Mouse (Mus musculus): ENCODE measurements around the gene Lrrc23. TPM values are rescaled to one million over a fixed set of nuclear protein-coding genes. Genes with fewer than 3 reads are reported as not detected.
A peak's percentile ranks its signal among the peaks of the same experiment; 100 is the strongest.
"Not testable (repeated sequence)": the region's sequence is repeated elsewhere in the genome, so short reads cannot be mapped to it uniquely, and the experiment has no call there.

The Lrrc23 gene
- under 1 TPM in 1 of 2 experiments, not detected in 1; 0.43 TPM for total RNA-seq (2021)
- long read RNA-seq, experiment 1, partial matches to known transcripts: 1 of 1 reads
- long read RNA-seq, experiment 1, other reads (novel, unspliced or antisense): 0 of 1 reads
- long read RNA-seq, experiment 2: 0 reads

DNA sequence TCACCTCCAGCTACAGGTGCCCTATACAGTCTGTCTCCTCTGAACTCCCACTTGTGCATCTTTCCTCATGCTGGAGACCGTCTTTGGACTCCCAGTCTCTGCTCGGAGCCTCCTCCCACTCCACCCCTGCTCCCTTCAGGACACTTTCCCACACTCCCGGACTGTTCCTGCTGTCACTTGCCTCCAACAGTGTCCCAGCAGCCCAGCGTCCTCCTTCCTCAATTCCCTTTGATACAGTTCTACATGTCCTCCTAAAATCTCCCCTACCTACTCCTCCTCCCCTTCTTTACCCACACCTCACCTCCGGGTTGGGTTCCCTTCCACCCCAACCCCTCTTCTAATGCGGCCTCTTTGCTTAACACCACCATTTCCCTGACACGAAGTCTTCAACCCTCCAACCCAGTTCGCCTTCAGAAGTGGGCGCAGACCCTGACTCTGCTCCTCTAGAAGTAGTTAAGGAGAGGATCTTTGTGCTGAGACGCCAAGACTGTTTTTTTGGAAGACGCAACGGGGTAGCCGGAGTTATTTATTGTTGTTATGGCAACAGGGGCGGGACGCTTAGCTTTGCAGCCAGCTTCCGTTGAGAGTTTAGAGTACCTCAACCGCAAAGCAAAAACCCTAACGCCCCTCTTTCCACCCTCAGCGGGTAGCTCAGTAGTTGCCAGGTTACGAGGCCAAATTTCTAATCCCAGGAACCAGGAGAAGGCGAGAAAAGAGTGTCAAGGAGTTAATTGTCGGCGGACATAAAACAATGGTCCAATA, at the start of gene Lrrc23:
Gene Lrrc23 (minus strand): TSS at position 506 of the 762 bp plus-strand sequence.
- DNase-seq: peak; percentile 44 to 62

DNA sequence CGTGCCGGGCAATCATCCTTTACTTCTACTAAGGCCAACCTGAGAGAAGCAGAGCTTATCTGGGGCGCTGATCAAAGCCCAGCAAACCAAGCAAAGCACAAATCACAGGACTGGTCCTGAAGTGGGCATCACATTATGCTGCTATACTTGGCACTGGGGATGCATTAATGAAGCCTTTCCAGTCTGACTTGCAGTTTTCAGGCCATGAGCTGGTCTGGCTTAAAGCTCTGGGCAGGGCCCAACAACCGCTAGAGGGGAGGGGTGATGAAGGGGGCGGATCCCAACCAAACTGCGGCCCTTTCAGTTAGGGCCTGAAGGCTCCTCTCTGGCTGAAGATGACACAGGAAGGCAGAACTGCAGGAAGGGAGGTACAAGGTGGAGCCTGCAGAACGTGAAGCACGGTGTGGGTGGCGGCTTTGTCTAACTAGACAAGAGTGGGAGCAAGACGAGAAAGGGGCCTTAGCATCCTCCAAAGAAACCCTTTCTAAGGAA, 48.6 kb upstream of the Lrrc23 start:
- DNase-seq: peak; percentile 75 to 76

DNA sequence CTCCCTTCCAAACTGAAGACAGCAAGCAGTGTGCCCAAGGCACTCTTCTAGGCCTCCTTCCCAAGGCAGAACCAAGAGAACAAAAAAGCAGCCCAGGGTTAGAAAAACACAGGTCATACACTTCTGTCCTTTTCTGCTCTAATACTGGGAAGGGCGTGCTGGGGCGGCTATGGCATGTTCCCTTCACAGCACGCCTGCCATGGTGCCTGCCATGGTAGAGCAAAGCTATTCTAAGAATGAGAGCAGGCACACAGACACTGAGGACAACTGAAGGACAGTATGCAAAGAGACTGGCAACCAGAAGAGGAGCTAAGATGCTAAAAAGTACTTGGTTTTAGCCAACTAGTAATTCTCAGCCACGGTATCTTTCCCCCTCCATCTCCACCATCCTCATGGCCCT, 42.5 kb upstream of the Lrrc23 start:
- no peak for DNase-seq

DNA sequence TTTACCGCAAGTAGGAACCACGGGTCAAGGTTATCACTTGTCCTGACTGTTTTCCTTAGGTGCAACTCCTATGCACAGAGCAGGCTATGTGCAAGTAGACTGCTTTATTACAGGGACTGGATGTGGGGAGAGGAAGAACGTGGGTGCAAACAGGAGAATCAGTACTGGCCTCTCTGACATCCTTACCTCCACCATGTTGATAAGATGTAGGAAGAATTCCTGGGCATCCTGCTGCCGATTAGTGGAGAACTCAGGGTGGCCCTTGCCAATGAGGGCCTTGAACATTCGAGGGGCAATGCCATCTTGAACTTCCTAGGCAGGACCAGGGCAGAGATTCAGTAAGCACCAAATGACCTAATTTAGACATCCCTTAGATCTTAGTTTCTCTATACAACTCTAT, 41.4 kb upstream of the Lrrc23 start:
- DNase-seq: no peak

DNA sequence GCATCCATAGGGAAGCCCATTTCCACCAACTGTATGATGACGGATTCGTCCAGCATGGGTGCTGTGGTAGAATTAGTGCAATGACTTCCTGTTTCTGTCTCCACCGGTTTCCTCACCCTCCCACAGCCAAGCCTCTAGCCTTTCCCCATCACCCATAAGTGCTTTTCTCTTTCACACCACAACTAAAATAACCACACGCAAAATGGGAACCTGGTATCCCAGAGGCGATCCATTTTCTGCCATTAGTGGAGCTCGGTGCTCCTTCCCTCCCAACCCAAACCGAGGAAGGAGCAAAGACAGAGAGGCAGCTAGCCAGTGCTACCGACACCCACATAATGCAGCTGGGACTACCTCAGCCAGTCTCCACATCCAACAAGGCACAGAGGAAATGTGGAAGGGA, 38.4 kb upstream of the Lrrc23 start:
- DNase-seq: no peak

DNA sequence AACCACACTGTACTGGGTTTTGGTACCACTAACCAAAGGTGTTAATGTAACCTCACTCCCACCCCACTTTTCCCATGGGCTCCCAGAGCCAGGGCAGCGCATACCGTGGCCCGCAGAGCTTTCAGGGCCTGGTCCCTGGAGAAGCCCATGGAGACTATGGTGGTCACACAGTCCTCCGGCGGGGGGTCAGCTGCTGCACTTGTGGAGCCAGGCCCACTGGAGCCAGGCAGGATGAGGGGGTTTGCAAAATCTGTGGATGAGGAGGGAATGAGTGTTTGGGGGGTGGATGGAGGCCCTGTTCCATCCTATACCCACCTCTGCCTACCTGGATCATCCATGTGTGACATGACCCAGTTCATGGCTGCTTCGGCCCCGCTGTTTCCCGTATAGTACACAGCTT, 38.0 kb upstream of the Lrrc23 start:
- no peak for DNase-seq

DNA sequence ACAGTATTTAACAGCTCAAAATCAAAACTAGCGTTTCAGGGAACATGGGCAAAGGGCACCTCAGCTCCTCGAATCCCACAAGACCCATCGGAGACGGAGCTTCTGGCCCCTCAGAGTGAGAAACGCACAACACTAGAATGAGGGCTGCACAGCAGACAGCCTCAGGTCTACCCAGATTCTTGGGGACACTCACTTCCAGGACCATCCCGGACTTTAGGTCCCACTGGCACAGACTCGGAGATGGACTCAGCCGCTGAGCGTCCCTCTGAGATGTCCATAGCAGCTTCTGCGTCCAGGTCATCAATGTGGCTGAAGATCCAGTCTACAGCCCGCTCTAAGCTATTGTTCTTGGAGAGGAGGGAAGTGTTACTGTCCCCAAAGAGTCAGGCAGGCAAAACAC, 37.6 kb upstream of the Lrrc23 start:
- DNase-seq: no peak

DNA sequence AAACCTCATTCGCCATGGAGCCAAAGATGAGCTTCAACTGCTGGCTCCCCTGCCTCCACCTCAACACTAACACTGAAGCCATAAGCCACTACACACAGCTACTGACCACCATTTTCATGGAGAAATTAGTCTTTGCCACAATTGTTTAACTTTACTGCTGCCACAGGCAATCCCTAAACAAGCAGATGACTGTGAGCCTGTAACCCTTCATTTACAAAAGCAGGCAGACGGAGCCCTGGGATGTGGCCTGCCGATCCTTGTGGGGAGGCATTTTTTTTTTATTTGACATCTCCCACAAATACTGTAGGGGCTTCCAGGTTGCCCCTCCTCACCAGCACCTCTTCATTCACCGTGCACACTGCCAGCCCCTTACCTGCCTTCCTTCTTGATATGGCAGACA, 37.1 kb upstream of the Lrrc23 start:
- no peak for DNase-seq

DNA sequence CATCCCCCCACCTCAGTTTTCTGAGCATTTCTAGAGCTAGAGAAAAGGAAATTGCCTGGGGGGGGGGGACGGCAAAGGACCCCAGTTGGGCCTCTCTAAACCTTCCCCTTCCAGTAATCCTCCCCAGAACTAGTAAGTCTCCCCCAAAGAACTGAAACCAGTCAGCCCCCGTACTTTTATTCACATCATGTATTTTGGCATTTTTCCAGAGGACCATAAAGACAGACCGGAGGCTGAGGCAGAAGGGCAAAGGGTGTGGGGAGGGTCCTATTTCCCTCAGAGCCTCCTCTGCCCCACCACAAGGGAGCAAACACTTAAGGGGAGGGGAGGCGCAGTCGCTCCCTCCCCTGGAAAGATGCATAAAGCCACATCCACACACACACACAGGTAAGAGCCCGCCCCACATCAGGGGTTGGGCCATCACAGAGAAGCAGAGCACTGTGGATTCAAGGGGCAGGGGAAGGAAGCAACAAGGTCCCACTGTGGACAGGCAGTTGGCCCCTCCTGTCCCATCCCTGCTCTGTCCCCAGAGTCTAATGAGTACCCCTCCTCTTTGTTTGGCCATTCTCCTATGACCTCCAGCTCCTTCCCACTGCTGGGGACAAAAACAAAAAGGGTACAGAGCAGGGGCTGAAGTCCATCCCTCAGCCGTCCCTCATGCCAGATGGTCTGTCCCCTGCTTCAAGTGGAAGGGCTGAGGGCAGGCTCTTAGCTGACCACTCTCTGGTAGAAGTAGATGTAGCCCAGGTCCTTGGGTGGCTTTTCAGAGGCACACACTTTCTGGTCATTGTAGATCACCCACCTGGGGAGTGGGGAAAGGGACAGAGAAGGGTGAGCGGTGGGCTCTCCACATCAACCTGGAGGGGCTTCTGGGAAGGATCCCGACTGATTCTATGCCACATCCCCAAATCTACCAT, 35.6 kb upstream of the Lrrc23 start:
- no peak for DNase-seq

DNA sequence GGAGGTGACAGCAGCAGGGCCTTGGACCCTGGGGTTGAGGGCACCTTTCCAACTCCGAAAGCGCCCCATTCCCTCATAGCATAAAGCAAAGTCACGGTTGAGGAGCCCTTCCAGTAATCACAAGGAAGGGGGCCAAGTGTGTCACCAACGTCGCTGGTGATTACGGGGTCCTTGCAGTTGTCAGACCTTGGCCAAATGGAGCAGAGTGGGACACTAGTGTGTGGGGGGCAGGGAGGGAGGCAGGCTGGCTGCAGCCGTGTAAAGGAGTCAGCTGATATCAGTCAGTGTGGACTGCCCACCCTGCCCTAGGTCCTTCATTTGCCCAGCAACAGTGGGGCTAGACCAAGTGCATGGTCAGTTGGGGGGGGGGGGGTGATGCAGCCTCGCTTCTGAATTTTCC, 34.9 kb upstream of the Lrrc23 start:
- peak; percentile 25 to 49 for DNase-seq

DNA sequence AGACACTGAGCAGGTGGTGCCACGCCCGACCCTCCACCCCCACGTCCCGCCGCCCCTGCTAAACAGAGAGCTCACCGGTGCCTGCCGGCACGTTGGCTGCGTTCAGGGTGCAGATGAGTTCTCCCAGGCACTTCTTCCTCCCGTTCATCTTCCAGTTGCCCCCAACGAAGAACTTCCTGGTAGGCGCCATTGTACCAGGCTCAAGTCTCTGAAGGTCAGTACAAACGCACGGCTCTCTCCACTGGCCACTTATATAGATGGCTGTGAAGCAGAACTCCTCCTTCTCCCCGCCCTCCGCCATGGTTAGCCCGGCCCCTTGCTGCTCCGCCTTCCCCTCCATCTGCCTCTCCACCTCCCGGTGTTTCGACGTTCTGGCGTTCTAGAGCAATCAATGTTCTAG, 34.4 kb upstream of the Lrrc23 start, which contains the start of gene Tpi1:
Gene Tpi1 (minus strand): TSS at position 364 of the 400 bp plus-strand sequence.
- DNase-seq: peak; percentile 94

DNA sequence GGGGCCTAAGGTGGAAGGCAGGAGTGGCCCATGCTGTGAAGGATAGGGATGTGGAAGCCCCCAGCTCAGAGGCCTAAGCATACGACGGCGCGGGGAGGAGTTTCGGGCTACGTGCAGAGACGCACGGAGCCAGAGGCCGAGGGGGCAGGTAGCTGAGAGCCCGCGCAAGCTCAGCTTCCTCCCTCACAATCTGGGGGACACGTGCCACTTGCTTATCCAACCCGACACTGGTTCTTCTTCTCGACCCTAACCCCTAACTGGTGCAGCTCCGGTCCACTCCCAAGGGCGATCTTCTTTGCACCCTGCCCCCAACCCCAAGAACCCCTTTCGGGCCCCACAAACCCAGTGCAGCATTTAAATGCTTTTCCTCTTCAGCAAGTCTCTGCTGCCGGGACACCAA, 34.0 kb upstream of the Lrrc23 start:
- DNase-seq: peak; percentile 73 to 80

DNA sequence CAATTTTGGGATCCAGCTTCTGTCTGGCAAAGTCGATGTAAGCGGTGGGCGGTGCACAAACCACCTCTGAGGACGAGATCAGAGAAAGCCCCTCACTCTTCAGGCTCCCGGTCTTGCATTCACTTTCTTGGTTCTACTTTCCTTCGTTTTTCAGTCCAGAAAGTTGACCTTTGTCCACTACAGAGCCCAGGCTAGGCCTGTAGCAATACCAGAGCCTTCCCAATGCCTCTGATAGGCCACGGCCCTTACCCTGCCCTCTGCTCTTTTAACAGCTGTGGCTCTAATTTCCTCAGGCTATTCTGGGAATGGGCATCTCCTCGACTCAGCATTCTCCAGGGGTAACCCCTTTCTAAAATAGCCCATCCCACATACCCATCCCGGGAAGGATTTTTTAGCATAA, 33.3 kb upstream of the Lrrc23 start:
- no peak for DNase-seq

DNA sequence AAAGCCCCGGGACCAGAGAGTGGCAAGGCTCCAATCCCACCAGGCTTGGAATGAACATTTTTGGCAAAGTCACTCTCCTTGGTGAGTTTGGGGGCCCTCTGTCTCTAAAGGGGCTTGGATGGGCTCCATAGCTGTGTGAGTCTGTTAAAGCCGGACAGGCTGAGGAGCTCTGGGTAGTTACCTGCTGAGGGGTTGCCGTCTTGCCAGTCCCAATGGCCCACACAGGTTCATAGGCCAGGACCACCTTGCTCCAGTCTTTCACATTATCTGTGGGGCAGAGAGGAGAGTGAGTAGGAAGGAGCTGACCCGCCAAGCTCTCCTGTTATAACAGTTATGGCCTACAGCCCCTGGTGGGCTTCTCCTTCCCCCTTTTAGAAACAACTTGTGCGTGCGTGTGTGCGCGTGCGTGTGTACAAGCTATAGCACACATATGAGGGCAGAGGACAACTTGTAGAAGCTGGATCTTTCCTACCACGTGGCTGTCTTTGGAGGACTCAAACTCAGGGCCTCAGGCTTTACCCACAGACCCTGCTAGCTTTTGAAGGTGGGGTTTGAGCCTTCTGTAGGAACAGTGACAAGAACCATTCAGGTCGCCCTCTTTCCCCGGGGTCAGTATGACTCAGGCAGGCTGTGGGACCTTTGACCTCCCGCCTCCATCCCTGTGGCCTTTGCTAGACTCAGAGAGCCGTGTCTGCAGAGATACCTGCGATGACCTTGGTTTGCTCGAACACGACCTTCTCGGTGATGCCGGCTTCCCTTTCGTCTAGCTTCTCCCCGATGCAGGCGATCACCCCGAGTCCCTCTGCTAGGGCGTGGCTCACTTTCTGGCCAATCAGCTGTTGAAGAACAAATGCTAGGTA, 32.4 kb upstream of the Lrrc23 start:
- no peak for DNase-seq

DNA sequence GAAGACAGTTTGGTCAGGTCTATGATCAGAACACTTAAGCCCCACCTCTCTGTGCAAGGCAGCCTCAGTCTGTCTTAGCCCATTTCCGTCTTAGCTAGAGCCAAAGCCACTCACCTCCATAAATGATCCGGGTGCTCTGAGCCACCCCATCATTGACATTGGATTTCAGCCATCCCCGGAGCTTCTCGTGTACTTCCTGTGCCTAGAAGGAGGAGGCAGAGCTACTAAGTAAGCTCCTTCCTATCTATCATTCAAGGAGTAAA, 31.8 kb upstream of the Lrrc23 start:
- DNase-seq: no peak

DNA sequence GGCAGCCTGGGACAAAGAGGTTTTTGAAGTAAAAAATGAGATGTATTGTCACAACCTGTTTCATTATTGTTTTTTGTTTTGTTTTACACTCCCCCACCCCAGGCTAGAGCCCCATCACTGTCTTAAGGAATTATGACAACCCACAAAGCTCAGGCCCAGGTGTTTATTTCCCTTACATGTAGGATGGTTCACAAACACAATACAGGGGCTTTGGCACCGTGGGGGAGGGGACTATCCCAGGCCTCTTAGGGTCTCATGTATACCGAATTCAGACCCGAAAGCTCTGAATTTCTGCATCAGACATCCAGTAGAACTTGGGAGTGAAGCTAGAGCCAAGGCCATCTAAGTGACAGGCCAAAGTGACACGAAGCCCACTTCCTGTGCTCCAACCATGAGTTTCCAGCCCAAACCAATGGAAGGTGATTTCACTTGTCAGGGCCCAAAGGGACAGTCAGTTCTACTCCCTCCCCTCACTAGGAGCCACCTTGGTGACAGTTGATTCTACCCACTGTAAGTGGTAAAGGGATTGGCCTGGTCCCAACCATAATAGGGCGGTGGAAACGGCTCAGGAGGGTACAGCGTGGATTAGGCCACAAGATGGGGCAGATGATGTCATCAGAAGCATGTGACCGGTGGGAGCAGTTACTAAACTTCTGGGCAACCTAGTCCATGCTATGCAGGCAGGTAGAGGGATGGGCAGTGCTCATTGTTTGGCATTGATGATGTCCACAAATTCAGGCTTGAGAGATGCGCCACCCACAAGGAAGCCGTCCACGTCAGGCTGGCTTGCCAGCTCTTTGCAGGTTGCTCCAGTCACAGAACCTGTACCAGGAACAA, 31.3 kb upstream of the Lrrc23 start:
- not testable (repeated sequence) for DNase-seq

DNA sequence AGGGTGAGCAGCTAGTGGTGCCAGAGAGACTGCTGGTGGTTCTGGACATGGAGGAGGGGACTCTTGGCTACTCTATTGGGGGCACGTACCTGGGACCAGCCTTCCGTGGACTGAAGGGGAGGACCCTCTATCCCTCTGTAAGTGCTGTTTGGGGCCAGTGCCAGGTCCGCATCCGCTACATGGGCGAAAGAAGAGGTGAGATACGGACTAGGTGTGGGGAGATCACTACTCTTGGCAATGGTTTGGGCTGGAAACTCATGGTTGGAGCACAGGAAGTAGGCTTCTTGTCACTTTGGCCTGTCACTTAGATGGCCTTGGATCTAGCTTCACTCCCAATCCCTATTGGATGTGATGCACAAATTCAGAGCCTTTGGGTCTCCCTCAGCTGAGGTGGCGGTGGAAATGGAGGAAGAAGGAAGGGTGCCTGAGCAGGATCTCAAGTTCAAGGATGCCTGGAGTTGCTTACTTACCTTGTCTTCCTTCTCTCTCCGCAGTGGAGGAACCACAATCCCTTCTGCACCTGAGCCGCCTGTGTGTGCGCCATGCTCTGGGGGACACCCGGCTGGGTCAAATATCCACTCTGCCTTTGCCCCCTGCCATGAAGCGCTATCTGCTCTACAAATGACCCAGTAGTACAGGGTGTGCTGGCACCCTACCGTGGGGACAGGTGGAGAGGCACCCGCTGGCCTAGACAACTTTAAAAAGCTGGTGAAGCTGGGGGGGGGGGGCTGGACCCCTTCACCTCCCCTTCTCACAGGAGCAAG, 30.4 kb upstream of the Lrrc23 start:
- DNase-seq: no peak

DNA sequence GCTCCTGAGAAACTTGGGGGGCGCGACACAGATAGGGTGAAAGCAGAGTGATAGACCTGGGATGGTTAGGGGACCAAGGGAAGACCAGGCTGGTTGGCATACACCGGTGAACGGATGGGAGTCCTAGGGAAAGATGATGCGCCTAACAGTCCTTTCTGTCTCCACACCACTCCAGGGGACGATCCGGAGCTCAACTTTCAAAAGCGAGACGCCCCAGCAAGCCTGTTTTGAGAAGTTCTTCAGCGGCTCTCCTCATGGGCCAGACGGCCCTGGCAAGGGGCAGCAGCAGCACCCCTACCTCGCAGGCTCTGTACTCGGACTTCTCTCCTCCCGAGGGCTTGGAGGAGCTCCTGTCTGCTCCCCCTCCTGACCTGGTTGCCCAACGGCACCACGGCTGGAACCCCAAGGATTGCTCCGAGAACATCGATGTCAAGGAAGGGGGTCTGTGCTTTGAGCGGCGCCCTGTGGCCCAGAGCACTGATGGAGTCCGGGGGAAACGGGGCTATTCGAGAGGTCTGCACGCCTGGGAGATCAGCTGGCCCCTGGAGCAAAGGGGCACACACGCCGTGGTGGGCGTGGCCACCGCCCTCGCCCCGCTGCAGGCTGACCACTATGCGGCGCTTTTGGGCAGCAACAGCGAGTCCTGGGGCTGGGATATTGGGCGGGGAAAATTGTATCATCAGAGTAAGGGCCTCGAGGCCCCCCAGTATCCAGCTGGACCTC, 29.7 kb upstream of the Lrrc23 start:
- DNase-seq: peak; percentile 89 to 92

DNA sequence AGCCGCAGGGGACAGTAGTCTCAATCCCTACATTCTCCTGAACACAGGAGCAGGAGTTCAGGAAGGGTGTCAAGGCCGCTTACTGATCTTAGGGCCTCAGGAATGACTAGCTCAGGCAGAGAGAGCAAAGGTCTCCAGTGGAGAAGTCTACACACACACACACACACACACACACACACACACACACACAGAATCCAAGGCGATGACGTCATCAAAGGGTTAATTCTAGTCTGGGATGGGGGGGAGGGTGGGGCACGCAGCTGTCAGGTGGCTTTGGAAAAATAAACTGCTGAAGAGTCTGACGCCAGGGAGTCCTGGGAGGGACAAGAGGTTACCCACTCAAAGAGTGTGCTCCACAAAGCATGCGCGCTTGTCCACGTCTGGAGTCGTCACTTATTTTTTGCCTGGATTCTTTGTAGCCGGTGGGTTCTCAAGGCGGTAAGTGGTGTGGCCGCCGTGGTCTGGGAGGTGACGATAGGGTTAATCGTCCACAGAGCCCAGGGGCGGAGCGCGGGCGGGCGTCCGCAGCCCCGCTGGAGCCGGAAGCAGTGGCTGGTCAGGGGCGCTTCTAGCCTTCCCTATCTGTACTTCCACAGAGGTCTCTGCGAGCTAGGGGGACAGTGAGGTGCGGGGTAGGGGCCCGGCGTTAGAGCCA, 29.0 kb upstream of the Lrrc23 start, which contains the start of gene Spsb2:
Gene Spsb2 (plus strand): TSS at position 304 of the 655 bp plus-strand sequence.
- DNase-seq: peak; percentile 88 to 91
